Mouse (Mus musculus) adrenal gland, postnatal 14 days (tissue): ENCODE measurements around the gene Cdkn1a. TPM values are rescaled to one million over a fixed set of nuclear protein-coding genes. Genes with fewer than 3 reads are reported as not detected.
"Not testable (repeated sequence)": the region's sequence is repeated elsewhere in the genome, so short reads cannot be mapped to it uniquely, and the experiment has no call there.

Source experiments
- DNase-seq: peaks from one replicate; pipeline ENCODE4 v3.0.0; 2021; ENCODE audit warnings: mixed read lengths
- total RNA-seq: library from RNA; stranded (reverse); gene quantifications from 2 replicates; pipeline ENCODE4 v1.2.3, GENCODE M21; 2021

Gene Cdkn1a
- total RNA-seq, 1 experiment from 2014 or later = 126 TPM

GRCm38 (mm10) chr17:29081618-29082381 lies 9.0 kb upstream of the Cdkn1a start:
- no peak for DNase-seq

DNA sequence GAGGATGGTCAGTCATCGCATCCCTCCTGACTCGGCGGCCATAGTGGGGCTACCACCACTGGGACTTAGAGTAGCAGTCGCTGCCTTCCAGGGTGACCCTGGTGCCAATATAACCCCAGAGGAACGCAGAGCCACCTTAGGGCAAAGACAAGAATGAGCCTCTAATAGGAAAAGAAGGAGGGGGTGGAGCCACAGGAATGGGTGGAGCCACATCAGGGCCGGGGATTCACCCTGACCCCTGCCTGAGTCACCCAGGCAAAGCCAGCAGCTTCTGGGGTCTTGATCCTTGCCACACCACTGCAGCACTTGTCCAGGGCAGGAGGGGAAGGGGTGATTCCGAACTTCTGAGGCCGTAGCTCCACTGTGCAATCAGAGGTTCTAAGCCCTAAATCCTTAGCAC lies 7.2 kb upstream of the Cdkn1a start:
- no peak for DNase-seq

DNA sequence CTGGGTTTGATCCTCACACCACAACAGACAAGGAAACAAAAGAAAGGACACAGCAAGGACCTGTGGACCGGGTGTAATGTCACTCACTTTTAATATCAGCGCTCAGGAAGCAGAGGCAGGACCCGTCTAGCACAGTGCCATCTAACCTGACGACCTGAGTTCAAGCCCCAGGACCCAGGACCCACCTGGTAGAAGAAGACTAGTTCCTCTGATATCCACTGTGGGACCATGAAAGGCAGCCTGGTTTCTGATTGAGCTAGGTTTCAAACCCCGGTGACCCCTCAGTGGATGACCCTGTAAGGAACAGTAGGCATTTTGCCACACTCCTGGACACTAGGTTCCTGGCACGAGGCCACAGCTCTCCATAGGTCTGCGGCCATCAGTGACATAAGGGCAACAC lies 6.1 kb upstream of the Cdkn1a start:
- DNase-seq = no peak

DNA sequence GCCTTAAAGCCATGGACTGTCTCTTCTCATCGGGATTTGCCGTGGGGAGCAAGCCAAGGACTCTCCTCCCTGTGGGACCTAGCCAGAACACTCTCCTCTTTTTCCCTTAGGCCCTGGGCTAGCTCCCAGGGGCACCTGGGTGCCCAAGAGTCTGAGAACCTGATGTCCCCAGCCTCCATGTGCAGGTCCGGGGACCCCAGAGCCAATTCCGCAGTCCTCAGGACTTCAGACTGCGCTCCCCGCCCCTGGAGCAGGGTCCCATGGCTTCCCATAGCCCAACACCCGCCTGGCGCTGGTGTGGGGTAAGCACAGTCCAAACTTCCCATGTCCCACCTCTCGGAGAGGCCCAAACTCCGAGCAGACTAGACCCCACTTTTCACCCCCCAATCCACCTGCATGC lies 5.5 kb upstream of the Cdkn1a start:
- DNase-seq = no peak

DNA sequence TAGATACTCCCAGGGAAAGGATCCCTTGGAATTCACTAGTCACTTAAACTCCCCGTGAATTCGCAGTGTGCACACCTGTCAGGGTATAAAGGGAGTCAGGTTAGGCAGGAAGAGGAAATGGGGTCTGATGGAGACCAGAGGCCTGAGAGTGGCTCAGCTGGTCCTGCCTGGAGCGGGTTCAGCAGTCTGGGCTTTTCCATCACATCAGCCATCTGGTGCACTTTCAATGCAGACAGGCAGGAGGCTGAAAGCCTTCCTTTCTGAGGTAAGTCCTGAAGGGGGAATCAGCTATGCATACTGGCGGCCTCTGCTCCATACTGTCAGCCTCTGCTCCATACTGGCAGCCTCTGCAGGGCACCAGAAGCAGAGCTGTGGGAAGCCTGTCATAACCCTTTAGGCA lies 3.9 kb upstream of the Cdkn1a start:
- no peak for DNase-seq

DNA sequence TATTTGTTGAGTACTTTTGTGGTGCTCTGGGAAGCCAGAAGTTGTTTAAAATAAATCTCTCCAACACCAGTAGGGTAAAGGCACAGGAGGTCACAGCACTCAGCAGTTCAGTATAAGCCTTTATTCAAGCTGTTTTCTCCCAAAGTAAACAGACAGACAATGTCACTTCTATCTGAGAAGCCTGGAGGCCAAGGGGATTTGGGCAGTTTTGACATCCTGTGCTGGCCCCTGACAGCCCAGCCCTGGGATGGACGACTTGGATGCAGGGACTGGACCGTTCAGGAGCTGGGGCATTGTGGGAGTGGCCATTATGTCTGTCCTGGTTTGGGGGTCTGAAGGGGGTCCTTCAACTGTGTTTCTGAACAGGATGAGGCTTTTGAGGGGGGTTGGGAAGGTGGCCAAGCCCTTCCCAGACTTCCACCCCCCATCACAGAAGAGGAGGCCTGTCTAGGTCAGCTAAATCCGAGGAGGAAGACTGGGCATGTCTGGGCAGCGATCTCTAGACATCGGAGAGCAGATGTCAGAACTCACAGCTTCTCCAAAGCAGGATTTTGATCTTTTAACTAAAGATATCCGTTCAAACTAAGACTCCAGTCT lies 670 bp downstream of the Cdkn1a start:
- no peak for DNase-seq

DNA sequence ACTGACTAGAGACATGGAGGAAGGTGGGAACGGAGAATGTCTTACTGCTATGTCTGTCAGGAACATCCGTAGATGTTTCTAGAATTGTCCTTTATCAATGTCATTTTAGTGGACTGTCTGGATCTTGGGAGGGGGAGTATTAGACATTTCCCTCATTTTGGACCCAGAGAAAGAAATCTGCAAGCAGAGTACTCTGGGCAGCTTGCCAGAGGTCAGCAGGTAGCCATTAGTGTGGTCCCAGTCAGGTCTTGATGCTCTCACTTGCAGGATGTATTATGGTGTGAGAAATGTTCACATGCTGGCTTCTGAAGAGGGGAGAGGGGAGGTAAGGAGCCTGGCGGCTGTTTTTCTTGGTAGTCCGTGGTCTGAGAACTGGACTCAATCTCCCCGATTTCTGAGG lies 1.7 kb downstream of the Cdkn1a start:
- DNase-seq = no peak

GRCm38 (mm10) chr17:29093110-29093952 lies 2.6 kb downstream of the Cdkn1a start:
- peak; percentile 93 for DNase-seq

DNA sequence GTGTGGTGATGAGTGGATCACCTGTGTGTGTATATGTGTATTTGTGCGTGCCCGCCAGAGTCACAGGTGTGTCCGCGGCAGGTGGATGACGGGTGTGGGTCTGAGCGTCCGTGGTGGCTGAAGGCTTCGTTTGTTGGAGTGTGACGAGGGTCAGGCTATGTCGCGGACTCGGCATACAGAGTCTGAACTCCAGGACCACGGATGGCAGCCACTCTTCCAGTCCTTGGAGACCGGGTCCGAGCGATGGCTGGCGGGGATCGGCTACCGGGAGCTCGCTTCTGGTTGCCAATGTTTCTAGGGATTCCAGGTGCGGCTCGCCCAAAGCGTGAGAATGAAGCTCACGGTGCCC lies 3.2 kb downstream of the Cdkn1a start:
- DNase-seq = no peak

DNA sequence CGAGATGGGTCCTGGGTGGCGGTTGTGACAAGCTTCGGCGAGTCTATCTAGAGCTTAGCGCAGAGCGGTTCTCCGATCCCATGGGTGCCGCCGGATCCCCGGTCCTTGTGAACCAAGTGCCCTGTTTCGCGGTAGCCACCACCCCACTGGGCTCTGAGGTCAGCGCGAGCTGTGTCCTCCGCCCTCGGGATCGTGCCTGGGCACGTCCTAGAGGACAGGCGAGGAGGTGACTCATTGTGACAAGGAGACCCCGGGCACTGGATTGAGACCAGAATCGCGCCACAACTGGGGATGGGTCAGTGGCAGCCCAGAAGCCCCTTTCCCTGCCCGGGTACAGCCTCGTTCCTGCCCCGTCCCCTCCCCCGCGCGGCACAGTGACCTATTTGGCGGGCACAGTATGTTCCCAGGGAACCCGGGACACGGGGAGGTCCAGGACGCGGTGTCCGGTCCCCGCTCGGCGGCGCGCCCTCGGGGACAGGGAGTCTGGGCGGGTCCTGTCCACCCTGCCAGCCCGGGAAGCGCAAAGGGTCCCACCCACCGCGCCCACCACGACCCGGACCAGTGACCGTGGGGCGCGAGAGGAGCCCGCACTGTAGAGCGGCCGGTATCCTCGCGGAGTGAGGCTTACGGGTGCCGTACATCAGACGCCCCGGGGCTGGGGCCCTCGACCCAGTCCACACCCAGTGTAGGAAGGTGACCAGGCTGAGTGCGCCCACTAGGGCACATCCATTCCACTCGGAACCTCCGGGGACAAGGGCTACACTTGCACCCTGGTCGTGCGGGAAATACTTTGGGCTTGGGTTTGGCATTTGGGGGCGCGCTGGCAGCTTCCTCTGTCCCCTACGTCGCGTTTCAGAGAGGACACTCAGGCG lies 3.8 kb downstream of the Cdkn1a start:
- peak; percentile 92 for DNase-seq

- DNase-seq = peak; percentile 99
Measured at GRCm38 (mm10) chr17:29095201-29095733, 4.5 kb downstream of the Cdkn1a start.

DNA sequence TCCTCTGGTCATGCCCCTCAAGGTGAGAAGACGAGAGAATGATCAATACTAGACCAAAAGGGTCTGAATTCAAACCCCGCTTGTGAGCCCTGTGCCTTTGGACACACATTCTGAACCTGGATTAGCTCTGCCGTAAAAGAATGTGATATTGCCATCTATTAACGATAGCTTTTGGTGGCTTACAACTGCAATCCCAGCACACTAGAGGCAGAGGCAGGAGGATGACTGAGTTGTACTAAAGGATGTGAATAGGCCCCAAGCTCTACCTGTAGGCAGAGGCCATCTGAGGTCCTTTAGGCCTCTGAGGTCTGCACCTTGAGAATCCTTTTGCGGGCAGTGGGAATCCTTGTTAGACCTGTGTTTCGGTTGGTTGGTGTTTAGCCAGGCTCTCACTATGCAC lies 5.5 kb downstream of the Cdkn1a start:
- DNase-seq = no peak

GRCm38 (mm10) chr17:29096851-29097561 lies 6.2 kb downstream of the Cdkn1a start:
- DNase-seq = no peak

DNA sequence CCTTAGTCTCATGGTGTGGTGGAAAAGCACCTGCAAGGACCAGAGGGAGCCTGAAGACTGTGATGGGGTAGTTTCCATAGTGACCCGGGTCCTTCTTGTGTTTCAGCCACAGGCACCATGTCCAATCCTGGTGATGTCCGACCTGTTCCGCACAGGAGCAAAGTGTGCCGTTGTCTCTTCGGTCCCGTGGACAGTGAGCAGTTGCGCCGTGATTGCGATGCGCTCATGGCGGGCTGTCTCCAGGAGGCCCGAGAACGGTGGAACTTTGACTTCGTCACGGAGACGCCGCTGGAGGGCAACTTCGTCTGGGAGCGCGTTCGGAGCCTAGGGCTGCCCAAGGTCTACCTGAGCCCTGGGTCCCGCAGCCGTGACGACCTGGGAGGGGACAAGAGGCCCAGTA lies 7.5 kb downstream of the Cdkn1a start:
- DNase-seq = no peak

- DNase-seq = no peak
Measured at GRCm38 (mm10) chr17:29099076-29099475, 8.3 kb downstream of the Cdkn1a start.

GRCm38 (mm10) chr17:29100627-29101026 lies 9.9 kb downstream of the Cdkn1a start:
- DNase-seq = no peak

GRCm38 (mm10) chr17:29110356-29110755 lies 19.6 kb downstream of the Cdkn1a start:
- DNase-seq = not testable (repeated sequence)

GRCm38 (mm10) chr17:29111332-29111731 lies 20.6 kb downstream of the Cdkn1a start:
- no peak for DNase-seq

GRCm38 (mm10) chr17:29113591-29114352 lies 23.0 kb downstream of the Cdkn1a start, which contains the start of gene Rab44:
TSS of gene Rab44 (plus strand) at chr17:29114145.
- DNase-seq = no peak

GRCm38 (mm10) chr17:29116023-29116422 lies 25.2 kb downstream of the Cdkn1a start:
- DNase-seq = peak; percentile 64
